Mouse (Mus musculus) skeletal muscle tissue, postnatal 0 days (tissue): ENCODE data around the gene Fuca1. TPM values are rescaled to one million over a fixed set of nuclear protein-coding genes. Genes with fewer than 3 reads are reported as not detected.

Experiments
- polyA plus RNA-seq: library from polyadenylated mRNA; unstranded; fragments of >200 nt; fragmentation: Nextera tagmentation; extraction: Ambion mirVana; gene quantifications from 2 replicates; pipeline ENCODE4 v1.2.1, GENCODE M21; 2015

Gene Fuca1
- 38.2 and 40.3 TPM in 2 replicates for polyA plus RNA-seq

DNA sequence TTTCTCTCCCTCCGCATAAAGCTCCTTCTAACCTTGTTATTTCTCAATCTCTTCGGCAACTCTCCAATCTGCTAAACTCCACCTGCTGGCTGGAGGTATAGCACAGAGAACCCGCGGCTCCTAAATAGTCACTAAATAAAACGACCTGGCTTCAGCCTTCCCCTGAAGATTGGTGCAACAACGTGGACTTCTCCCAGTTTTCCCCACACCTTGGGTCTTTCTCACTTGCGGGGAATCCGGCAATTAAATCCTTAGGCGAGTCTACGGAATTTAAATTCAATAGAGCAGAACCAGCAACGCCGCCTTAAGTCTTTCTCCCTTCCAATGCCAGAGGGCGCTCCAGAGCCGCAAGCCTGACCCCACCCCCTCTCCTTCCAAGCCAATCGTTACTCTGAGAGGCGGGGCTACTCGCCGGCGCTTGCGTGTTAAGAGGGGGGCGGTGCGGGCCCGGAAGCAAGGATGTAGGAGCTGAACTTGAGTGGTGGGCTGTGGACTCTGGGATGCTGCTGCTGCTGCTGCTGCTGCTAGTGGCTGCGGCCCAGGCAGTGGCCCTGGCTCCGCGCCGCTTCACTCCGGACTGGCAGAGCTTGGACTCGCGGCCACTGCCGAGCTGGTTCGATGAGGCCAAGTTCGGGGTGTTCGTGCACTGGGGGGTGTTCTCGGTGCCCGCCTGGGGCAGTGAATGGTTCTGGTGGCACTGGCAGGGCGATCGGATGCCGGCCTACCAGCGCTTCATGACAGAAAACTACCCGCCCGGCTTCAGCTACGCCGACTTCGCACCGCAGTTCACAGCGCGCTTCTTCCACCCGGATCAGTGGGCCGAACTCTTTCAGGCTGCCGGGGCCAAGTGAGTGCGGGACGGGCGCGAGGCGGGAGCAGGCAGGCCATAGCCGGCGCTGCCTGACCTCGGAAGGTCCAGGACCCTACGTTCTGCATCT is at the start of gene Fuca1:
Gene Fuca1, plus strand, starts transcription at position 432 of the 938 bp plus-strand sequence.

GRCm38 (mm10) chr4:135873526-135874202 is 46.9 kb upstream of the Fuca1 start, which contains the start of gene Pnrc2:
Gene Pnrc2 (minus strand): TSS chr4:135873850.

GRCm38 (mm10) chr4:135895071-135895571 is 25.4 kb upstream of the Fuca1 start, which contains the start of gene Cnr2:
Gene Cnr2 (plus strand): TSS chr4:135895394.

DNA sequence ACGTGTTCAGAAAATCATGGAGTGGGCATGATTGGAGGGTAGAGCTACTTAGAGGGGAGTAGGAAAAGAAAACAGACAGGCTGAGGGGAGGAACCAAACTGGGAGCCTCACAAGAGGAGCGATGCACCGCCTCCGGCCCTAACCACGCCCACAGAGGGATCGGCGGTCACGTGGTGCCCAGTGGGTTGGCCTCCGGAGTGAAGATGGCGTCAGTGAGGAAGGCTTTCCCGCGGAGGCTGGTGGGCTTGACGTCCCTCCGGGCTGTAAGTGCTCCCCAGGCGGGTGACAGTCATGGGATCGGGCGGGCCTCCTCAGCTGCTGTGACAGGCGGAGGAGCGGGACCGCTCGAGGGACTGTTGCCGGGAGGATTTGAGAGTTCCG is 25.7 kb downstream of the Fuca1 start, which contains the start of gene Hmgcl:
Gene Hmgcl, plus strand, starts transcription at position 171 of the 381 bp plus-strand sequence.

GRCm38 (mm10) chr4:135963457-135964193 is 43.1 kb downstream of the Fuca1 start, which contains the start of gene Gale:
Gene Gale (plus strand): TSS chr4:135963727.

GRCm38 (mm10) chr4:135972556-135972906 is 52.0 kb downstream of the Fuca1 start, which contains the start of gene Lypla2:
Gene Lypla2 (minus strand): TSS chr4:135972626.

DNA sequence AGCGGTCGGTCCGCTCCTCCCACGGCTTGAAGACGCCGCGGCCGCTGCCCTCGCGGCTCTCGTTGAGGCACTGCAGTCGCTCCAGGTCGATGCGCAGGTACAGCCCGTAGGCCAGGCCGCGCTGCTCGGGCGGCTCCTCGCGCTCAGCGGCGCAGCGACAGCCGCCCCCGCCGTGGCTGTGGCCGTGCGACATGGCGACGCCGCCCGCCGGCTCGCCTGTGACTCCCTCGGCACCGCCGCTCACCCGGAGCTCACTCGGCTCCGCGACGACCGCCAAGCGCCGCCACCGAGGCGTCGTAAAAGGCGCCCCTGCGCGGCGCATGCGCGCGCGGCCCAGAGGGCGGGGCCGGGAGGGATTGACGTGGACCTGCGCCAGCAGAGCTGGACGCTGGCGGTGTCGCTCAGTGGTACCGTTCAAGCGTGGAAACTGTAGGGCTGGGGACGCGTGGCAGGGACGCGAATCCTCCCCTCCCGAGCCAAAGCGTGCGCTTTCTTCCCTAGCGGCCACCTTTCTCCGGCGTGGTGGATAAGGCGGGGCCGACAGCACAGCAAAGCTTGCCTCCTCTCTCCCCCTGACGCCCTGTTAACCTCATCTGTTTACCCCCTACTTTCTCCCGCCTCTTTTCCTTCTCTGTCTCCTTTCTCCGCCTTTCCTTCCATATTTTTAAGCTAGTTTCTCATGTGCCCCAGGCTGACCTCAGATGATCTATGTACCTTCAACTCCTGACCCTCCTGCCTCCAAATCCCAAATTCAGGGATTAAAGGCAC is 66.6 kb downstream of the Fuca1 start, which contains the start of gene Pithd1:
Gene Pithd1, minus strand, starts transcription at position 322 of the 768 bp plus-strand sequence.

Other genes with a start within 250 kb of the Fuca1 start
- 0.05 TPM in 1 of 2 replicates, not detected in the other for gene Ifnlr1, start 234.4 kb upstream of the Fuca1 start, polyA plus RNA-seq
- gene Il22ra1, start 192.6 kb upstream of the Fuca1 start, polyA plus RNA-seq: 0.05 TPM in 1 of 2 replicates, not detected in the other
- gene Myom3, start 161.0 kb upstream of the Fuca1 start, polyA plus RNA-seq: 17.1 and 18.2 TPM in 2 replicates
- gene Srsf10, start 65.0 kb upstream of the Fuca1 start, polyA plus RNA-seq: 73.3 and 74.2 TPM in 2 replicates
- gene Pnrc2, start 46.9 kb upstream of the Fuca1 start, polyA plus RNA-seq: 96.7 and 102 TPM in 2 replicates
- 0.46 and 0.57 TPM in 2 replicates for gene Cnr2, start 25.3 kb upstream of the Fuca1 start, polyA plus RNA-seq
- gene Hmgcl, start 25.7 kb downstream of the Fuca1 start, polyA plus RNA-seq: 76.7 and 78.3 TPM in 2 replicates
- gene Gale, start 43.0 kb downstream of the Fuca1 start, polyA plus RNA-seq: 7.0 and 16.6 TPM in 2 replicates
- gene Lypla2, start 51.9 kb downstream of the Fuca1 start, polyA plus RNA-seq: 45.9 and 54.5 TPM in 2 replicates
- 37.3 and 40.1 TPM in 2 replicates for gene Pithd1, start 66.5 kb downstream of the Fuca1 start, polyA plus RNA-seq
- 20.9 and 22.3 TPM in 2 replicates for gene Eloa, start 101.0 kb downstream of the Fuca1 start, polyA plus RNA-seq
- 244 and 267 TPM in 2 replicates for gene Rpl11, start 132.7 kb downstream of the Fuca1 start, polyA plus RNA-seq
- gene Id3, start 222.8 kb downstream of the Fuca1 start, polyA plus RNA-seq: 92.2 and 102 TPM in 2 replicates